Mouse (Mus musculus) neural tube, embryonic 11.5 days (tissue): ENCODE results near the gene Thpo. TPM values are rescaled to one million over a fixed set of nuclear protein-coding genes. Genes with fewer than 3 reads are reported as not detected.
A peak's percentile ranks its signal among the peaks of the same experiment; 100 is the strongest.

Experiments used
- ATAC-seq: fragments of 200-750 bp; cut with Nextera tagmentation; 2 replicates; pipeline ENCODE4 v1.8.0; 2017; ENCODE audit warnings: moderate number of reproducible peaks, mild to moderate bottlenecking, moderate TSS enrichment, moderate library complexity; ENCODE audit not compliant: insufficient read depth, low FRiP score, low TSS enrichment
- DNase-seq: peaks from one replicate; pipeline ENCODE4 v3.0.0-alpha.2; 2015; ENCODE audit warnings: low spot score
- H3K27ac ChIP-seq: fragments of 300-500 bp; sonication (generic); 2 replicates; pipeline ENCODE4 v1.5.1; 2014; ENCODE audit warnings: low read depth, mild to moderate bottlenecking, low read length
- H3K27me3 ChIP-seq: fragments of 300-500 bp; sonication (generic); 2 replicates; pipeline ENCODE4 v1.6.1; 2014; ENCODE audit warnings: mild to moderate bottlenecking, low read length, mixed read lengths; ENCODE audit not compliant: control insufficient read depth, insufficient read depth
- H3K36me3 ChIP-seq: fragments of 300-500 bp; sonication (generic); 2 replicates; pipeline ENCODE4 v1.6.1; 2014; ENCODE audit warnings: mild to moderate bottlenecking, low read length, moderate library complexity, mixed read lengths; ENCODE audit not compliant: control insufficient read depth, insufficient read depth
- H3K4me1 ChIP-seq: fragments of 300-500 bp; sonication (generic); 2 replicates; pipeline ENCODE4 v1.6.1; 2014; ENCODE audit warnings: low read length, mixed read lengths; ENCODE audit not compliant: control insufficient read depth, insufficient read depth
- H3K4me2 ChIP-seq: fragments of 300-500 bp; sonication (generic); 2 replicates; pipeline ENCODE4 v1.6.1; 2014; ENCODE audit warnings: low read depth, mild to moderate bottlenecking, moderate library complexity
- H3K4me3 ChIP-seq: fragments of 300-500 bp; sonication (generic); 2 replicates; pipeline ENCODE4 v1.5.1; 2014; ENCODE audit warnings: low read depth, low read length
- H3K9ac ChIP-seq: fragments of 300-500 bp; sonication (generic); 2 replicates; pipeline ENCODE4 v1.6.1; 2014; ENCODE audit warnings: mild to moderate bottlenecking, low read length
- H3K9me3 ChIP-seq: fragments of 300-500 bp; sonication (generic); 2 replicates; pipeline ENCODE4 v1.6.1; 2016; ENCODE audit warnings: low read length; ENCODE audit not compliant: control insufficient read depth
- WGBS: fragments of 180-500 bp; shearing (Covaris S2); extraction: QIAGEN DNeasy Blood & Tissue Kit; methylation state at CpG from one replicate; pipeline ENCODE4 v1.1.7; 2014; 5-methylcytosine and 5-hydroxymethylcytosine counted together
- polyA plus RNA-seq: library from polyadenylated mRNA; unstranded; fragments of >200 nt; fragmentation: Nextera tagmentation; extraction: Ambion mirVana; gene quantifications from 2 replicates; pipeline ENCODE4 v1.2.1, GENCODE M21; 2014

The Thpo gene
- 0.55 and 1.0 TPM in 2 replicates for polyA plus RNA-seq

DNA sequence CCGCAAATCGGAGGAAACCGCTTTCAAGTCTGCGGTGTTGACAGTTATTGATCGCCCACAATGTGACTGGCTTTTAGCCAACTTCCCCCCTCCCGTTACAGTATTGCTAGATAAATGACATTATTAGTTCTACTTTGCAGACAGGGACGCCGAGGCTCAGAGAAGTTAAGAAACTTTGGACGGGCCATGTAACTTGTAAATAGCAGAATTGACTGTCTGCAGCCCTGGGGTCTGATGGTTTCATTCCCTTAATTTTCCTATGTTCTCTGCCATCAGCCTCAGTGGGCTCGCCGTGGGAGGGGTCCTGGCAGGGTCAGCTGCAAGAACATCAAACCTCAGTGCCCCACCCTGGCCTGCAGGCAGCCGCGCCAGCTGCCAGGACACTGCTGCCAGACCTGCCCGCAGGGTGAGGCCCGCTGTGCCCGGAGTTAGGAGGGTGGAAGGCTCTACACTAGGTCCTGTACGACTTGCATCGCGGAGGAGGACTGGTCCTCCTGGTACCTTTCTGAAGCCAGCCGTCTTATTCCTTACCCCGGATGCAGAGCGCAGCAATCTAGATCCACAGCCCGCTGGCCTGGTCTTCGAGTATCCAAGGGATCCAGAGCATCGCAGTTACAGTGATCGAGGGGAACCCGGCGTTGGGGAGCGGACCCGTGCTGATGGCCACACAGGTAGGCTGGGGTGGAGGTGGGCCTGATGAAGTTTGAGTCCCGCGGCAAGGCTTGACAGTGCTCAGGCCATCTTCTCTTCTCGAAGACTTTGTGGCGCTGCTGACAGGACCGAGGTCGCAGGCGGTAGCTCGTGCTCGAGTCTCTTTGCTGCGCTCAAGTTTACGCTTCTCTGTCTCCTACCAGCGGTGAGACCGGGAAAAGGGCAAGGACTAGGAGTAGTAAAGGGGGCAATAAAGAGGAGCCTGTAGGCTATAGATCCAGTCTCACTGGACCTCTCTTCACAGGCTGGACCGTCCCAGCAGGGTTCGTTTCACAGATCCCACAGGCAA is at the start of gene Thpo:
Thpo (minus strand) TSS at position 781 of the 1,000 bp plus-strand sequence.
- Histone ChIP-seq H3K27me3 (peaks cover 21% of the 10 kb centered on the region), H3K4me2 (peak within 1 kb of the TSS; percentile 97), H3K4me1 (peaks cover 9% of the 10 kb centered on the region; the same call in 1 of the 2 replicates), H3K9ac (peak within 1 kb of the TSS; percentile 82), H3K9me3 (no peaks in the 10 kb centered on the region), H3K36me3 (no peaks in the 10 kb centered on the region; the same call in 1 of the 2 replicates), H3K27ac (no peak within 1 kb of the TSS), H3K4me3 (peak within 1 kb of the TSS; percentile 69)
- DNase-seq, result peak; percentile 35
- ATAC-seq, result no peak
- 3% methylated on average over 45 of the region's 45 CpGs for WGBS

DNA sequence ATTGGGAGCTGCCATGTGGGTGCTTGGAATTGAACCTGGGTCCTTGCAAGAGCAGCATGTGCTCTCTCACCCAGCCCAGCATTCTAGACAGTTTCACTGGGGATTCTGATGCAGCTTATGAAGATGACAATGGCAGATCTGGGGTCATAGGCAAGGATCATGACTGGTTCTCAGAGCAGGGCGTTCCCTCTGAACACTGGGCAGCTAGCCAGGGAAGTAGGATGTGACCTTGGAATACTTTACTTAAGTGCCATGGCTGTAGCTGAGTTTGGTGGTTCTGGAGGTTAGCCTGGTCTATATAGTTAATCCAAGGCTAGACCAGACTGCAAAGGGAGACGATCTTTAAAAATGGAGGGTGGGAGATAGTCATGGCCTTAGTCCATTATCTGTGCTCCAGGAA is 49.6 kb upstream of the Thpo start:
- Histone ChIP-seq H3K9ac (no peak overlapping the region), H3K4me3 (no peak overlapping the region), H3K4me2 (no peak overlapping the region), H3K4me1 (no peaks in the 10 kb centered on the region), H3K9me3 (no peaks in the 10 kb centered on the region), H3K36me3 (no peaks in the 10 kb centered on the region), H3K27me3 (no peaks in the 10 kb centered on the region), H3K27ac (no peak overlapping the region)
- ATAC-seq, result no peak
- no peak for DNase-seq
- 81% methylated on average over 2 of the region's 2 CpGs for WGBS

DNA sequence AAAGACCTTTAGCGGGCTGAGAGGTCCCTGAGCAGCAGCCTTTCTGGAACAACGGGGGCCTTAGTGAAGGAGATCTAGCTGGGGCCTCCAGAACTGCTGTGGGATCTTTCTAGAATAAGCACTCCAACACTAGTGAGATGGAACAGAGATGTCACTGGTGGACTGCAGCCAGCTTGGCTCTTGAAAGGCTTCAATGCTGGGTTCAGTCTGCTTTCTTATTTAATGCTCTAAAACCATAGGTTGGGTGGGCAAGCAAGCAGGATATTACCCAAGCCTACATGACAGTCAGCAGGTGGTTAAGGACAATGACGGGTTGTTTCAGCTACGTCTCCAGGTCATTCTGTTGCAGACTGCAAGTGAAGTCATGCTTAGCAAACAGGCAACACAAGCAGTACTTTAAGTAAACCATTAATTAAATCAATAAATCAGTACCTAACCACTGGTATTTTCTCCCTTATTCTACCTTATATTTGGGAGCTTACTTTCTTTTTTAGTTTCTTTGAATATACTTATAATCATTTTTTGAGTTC is 46.9 kb upstream of the Thpo start:
- Histone ChIP-seq H3K9ac (no peak overlapping the region), H3K4me3 (no peak overlapping the region), H3K36me3 (no peaks in the 10 kb centered on the region), H3K27ac (no peak overlapping the region), H3K27me3 (no peaks in the 10 kb centered on the region), H3K4me1 (no peaks in the 10 kb centered on the region), H3K9me3 (no peaks in the 10 kb centered on the region), H3K4me2 (no peak overlapping the region)
- no peak for DNase-seq
- 77% methylated on average over 4 of the region's 4 CpGs for WGBS
- ATAC-seq, result no peak

DNA sequence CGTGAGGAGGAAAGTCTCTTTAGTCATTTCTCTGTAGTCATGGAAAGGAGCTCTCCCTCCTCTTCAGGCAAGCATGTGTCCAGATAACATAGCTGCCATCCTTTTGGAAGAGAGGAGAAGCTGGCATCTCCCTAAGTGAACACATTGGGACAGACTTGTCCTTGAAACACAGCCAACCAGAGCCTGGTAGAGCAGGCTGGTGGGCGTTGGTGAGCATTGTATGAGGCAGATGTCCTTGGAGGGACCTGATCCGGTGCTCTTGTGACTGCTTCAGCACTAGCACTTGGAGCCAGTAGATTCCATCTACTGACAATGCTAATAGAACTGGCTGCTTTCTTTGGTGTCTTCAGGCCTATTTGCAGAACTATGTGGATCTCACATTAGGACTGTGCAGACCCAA is 45.5 kb upstream of the Thpo start:
- H3K27ac ChIP-seq, result no peak overlapping the region
- no peaks in the 10 kb centered on the region for H3K4me1 ChIP-seq
- 83% methylated on average over 3 of the region's 3 CpGs for WGBS
- ATAC-seq, result no peak
- no peaks in the 10 kb centered on the region for H3K9me3 ChIP-seq
- H3K4me3 ChIP-seq, result no peak overlapping the region
- no peak for DNase-seq
- no peak overlapping the region for H3K9ac ChIP-seq
- no peak overlapping the region for H3K4me2 ChIP-seq
- no peaks in the 10 kb centered on the region for H3K27me3 ChIP-seq
- H3K36me3 ChIP-seq, result no peaks in the 10 kb centered on the region

DNA sequence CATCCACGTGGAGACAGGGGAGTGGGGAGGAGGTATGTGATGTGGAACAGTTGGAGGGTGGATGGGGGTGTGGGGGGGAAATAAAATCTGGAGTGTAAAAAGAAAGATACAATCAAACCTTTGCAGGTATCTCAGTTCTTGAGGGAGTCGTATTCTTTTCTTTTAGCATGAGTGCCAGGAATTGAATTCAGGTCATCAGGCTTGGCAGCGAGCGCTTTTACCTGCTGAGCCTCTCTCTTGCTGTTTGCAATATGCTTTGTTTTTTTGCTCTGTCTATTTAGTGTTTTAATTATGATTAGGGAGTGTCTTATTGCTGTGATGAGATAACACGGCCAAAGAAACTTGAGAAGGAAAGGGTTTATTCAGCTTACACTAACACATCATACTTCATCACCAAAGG is 40.7 kb upstream of the Thpo start:
- DNase-seq (no peak), ATAC-seq (no peak)
- H3K9me3 ChIP-seq, result no peaks in the 10 kb centered on the region
- H3K27ac ChIP-seq, result no peak overlapping the region
- no peak overlapping the region for H3K4me2 ChIP-seq
- no peak overlapping the region for H3K9ac ChIP-seq
- no peaks in the 10 kb centered on the region for H3K27me3 ChIP-seq
- 81% methylated on average over 5 of the region's 5 CpGs for WGBS
- no peaks in the 10 kb centered on the region for H3K36me3 ChIP-seq
- no peaks in the 10 kb centered on the region for H3K4me1 ChIP-seq
- no peak overlapping the region for H3K4me3 ChIP-seq

DNA sequence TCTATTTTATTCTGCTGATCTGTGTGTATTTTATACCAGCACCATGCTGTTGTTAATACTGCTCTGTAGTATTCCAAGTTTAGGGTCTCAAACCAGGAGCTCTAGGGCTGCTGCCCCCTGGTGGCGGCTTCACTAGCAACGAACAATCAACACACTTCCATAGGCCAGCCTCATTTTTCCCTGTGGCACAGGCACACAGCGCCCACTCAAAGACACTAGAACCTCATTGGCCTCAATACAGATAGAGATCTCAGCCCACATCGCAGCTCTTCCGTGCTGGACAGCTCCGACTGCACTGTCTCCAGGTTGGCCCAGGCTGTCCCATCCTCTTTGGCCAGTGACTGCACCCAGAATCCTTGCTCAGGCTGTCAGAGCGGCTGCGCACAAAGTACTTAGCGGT is 30.9 kb upstream of the Thpo start:
- H3K9me3 ChIP-seq, result no peaks in the 10 kb centered on the region
- no peak overlapping the region for H3K9ac ChIP-seq
- H3K4me2 ChIP-seq, result no peak overlapping the region
- H3K4me3 ChIP-seq, result no peak overlapping the region
- H3K27ac ChIP-seq, result no peak overlapping the region
- H3K4me1 ChIP-seq, result no peaks in the 10 kb centered on the region
- H3K27me3 ChIP-seq, result no peaks in the 10 kb centered on the region
- DNase-seq (peak; percentile 73), ATAC-seq (no peak)
- no peaks in the 10 kb centered on the region for H3K36me3 ChIP-seq
- WGBS, result 46% methylated on average over 9 of the region's 9 CpGs

DNA sequence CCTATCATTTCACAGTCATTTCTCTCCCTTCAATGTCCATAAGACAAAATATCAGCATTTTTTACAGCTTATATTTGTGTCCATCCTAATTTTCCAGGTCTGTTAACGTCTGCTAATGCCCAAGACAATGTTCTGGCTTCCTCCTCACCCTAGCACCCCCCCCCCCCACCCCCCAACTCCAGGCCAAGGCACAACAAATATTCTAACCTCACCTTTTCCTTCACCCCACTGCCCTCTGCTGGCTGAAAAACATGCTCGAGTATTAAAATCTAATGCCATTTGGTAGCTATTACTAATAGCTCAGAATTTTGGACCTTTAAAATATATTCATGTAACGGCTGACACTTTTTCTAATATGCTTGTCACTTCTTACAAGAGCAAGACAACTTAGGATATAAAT is 27.4 kb upstream of the Thpo start:
- H3K9me3 ChIP-seq, result no peaks in the 10 kb centered on the region
- ATAC-seq (no peak), DNase-seq (peak; percentile 45)
- no peak overlapping the region for H3K4me3 ChIP-seq
- H3K27me3 ChIP-seq, result no peaks in the 10 kb centered on the region
- H3K4me1 ChIP-seq, result no peaks in the 10 kb centered on the region
- no peak overlapping the region for H3K9ac ChIP-seq
- no peak overlapping the region for H3K4me2 ChIP-seq
- H3K27ac ChIP-seq, result no peak overlapping the region
- WGBS, result 10% methylated on average over 3 of the region's 3 CpGs
- H3K36me3 ChIP-seq, result no peaks in the 10 kb centered on the region

DNA sequence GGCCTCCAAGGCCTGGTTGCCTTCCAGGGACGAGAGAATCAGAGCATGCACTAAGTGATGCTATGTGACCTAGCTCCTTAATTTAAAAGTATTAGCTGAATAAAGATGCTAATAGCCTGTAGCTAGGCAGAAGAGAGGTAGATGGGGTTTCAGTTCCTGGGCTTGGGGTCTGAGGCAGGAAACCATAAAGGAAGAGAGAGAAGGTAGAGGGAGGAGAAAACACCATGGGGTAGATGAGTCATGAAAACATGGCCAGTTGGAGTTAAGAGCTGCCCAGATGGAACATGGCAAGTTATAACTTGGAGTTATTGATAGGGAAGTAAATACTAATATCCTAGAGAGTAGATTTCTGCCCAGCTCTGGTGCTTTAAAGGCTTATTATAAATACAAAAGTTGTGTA is 23.1 kb upstream of the Thpo start:
- no peak for ATAC-seq
- WGBS, result 65% methylated on average over 1 of the region's 1 CpGs

DNA sequence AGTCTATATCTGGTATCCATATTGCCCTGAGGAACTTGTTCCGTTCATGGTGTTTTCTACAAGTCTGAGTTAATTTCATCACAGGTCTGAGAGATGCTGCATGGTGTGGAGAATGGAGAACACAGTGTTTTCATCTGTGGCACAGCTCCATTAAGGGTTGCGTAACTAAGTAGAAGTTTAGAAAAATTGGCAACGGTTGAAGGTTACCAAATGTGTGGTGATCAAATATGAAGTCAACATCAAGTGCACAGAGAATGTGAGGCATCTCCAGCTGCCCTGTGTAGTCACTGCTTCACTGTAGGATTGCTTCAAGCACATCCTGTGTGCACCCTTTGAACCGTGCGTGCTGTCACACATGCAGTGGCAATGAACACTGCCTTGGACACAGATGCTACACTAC is 21.7 kb upstream of the Thpo start:
- 96% methylated on average over 5 of the region's 5 CpGs for WGBS
- no peak overlapping the region for H3K9ac ChIP-seq
- H3K4me3 ChIP-seq, result no peak overlapping the region
- DNase-seq, result no peak
- no peak for ATAC-seq
- H3K36me3 ChIP-seq, result no peaks in the 10 kb centered on the region
- H3K27ac ChIP-seq, result no peak overlapping the region
- no peak overlapping the region for H3K4me2 ChIP-seq
- no peaks in the 10 kb centered on the region for H3K9me3 ChIP-seq
- no peaks in the 10 kb centered on the region for H3K4me1 ChIP-seq
- no peaks in the 10 kb centered on the region for H3K27me3 ChIP-seq

More for the DNA sequence above, 23.1 kb upstream of the Thpo start:
- H3K9ac ChIP-seq, result no peak overlapping the region
- H3K9me3 ChIP-seq, result no peaks in the 10 kb centered on the region
- H3K27me3 ChIP-seq, result no peaks in the 10 kb centered on the region
- H3K4me2 ChIP-seq, result no peak overlapping the region
- DNase-seq, result no peak
- no peak overlapping the region for H3K27ac ChIP-seq
- H3K4me3 ChIP-seq, result no peak overlapping the region
- H3K4me1 ChIP-seq, result no peaks in the 10 kb centered on the region
- H3K36me3 ChIP-seq, result no peaks in the 10 kb centered on the region
